Mouse (Mus musculus) limb, embryonic 10.5 days (tissue): ENCODE measurements around the gene Rac2. TPM values are rescaled to one million over a fixed set of nuclear protein-coding genes. Genes with fewer than 3 reads are reported as not detected.

ENCODE experiments used
- DNase-seq: peaks from one replicate; pipeline ENCODE4 v3.0.0-alpha.2; 2017; ENCODE audit warnings: low spot score
- H3K27ac ChIP-seq: fragments of 300-500 bp; sonication (generic); 2 replicates; pipeline ENCODE4 v1.5.1; 2016; ENCODE audit warnings: mild to moderate bottlenecking
- H3K27me3 ChIP-seq: fragments of 300-500 bp; sonication (generic); 2 replicates; pipeline ENCODE4 v1.6.1; 2016; ENCODE audit warnings: low read depth, mild to moderate bottlenecking; ENCODE audit not compliant: poor library complexity, severe bottlenecking
- H3K36me3 ChIP-seq: fragments of 300-500 bp; sonication (generic); 2 replicates; pipeline ENCODE4 v1.6.1; 2016; ENCODE audit warnings: mild to moderate bottlenecking, moderate library complexity
- H3K4me1 ChIP-seq: fragments of 300-500 bp; sonication (generic); 2 replicates; pipeline ENCODE4 v1.6.1; 2016
- H3K4me3 ChIP-seq: fragments of 300-500 bp; sonication (generic); 2 replicates; pipeline ENCODE4 v1.5.1; 2016; ENCODE audit warnings: mild to moderate bottlenecking, moderate library complexity
- H3K9me3 ChIP-seq: fragments of 300-500 bp; sonication (generic); replicated peaks from 2 replicates; pipeline ENCODE4 v1.6.1; 2016; ENCODE audit warnings: mild to moderate bottlenecking
- WGBS: fragments of 180-500 bp; shearing (Covaris S2); methylation state at CpG from one replicate; pipeline ENCODE4 v1.1.7; 2016; 5-methylcytosine and 5-hydroxymethylcytosine counted together
- polyA plus RNA-seq: library from polyadenylated mRNA; unstranded; fragments of >200 nt; fragmentation: Nextera tagmentation; extraction: Ambion mirVana; gene quantifications from 2 replicates; pipeline ENCODE4 v1.2.1, GENCODE M21; 2016

The Rac2 gene
- polyA plus RNA-seq, 1 experiment from 2014 or later = 4.4 TPM

DNA sequence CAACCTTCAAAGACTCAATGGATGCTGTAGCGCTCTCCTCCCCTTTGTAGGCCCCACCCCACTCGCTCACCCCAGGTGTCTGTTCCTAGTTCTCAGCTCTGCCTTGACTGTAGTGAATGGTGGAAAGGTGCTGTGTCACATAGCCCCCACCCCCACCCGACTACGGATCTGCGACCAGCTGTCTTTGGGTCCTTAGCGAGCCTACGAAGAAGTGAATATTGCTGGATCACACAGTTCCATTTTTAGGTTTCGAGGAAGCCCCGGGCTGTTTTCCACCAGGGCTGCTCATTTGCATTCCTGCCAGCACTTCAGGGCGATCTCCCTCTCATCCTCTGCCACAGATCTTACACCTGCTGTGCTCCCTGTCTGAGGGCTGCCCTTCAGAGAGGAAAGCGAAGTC is 10.8 kb upstream of the Rac2 start:
- WGBS = 16% methylated on average over 11 of the region's 11 CpGs
- no peak for DNase-seq
- Histone ChIP-seq H3K36me3 (no peaks in the 10 kb centered on the region), H3K4me3 (no peak overlapping the region), H3K4me1 (peaks cover 25% of the 10 kb centered on the region), H3K9me3 (no peaks in the 10 kb centered on the region), H3K27me3 (peaks cover 25% of the 10 kb centered on the region; the same call in 1 of the 2 replicates), H3K27ac (no peak overlapping the region)

DNA sequence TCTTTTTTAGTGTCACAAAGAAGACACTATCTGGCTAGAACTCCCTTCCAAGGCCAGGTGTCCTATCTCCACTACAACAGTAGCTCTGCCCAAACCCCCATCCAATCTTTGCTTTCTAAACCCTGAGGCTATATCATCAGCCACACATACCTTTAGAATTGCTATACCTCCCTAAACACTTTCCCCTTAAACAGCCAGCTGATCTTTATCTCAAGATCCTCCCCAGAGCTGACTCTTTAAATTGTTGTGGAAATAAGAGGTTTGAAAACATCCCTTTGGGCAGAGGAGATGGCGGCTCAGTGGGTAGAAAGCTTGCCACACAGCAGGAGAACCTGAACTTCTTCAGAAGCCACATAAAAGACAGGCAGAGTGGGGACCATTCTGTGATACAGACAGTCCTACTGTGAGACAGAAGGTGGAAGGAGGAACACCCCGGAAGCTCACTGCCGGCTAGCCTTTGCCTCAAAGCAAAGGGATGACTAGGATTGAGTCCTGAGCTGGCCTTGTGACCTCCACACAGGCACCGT is 3.8 kb upstream of the Rac2 start:
- Histone ChIP-seq H3K9me3 (no peaks in the 10 kb centered on the region), H3K36me3 (no peaks in the 10 kb centered on the region), H3K27me3 (peaks cover 13% of the 10 kb centered on the region; the same call in 1 of the 2 replicates), H3K4me1 (peaks cover 19% of the 10 kb centered on the region), H3K27ac (no peak overlapping the region), H3K4me3 (no peak overlapping the region)
- DNase-seq = no peak
- WGBS = 56% methylated on average over 4 of the region's 4 CpGs

DNA sequence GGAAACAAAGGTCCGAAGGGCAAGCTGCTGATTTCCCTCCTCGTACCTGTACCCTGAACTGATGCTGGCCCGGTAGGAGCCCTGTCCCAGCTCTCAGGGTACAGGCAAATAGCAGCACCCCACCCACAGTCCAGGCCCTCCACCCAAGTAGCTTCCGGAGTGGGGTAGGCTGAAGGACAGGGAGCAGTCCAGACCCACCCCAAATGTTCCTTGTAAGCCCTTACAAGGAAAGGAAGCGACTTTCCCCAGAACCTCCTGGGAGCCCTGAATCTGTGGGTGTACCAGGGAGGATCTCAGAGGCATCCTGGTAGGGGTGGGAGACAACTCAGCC is 348 bp downstream of the Rac2 start:
- no peaks in the 10 kb centered on the region for H3K4me1 ChIP-seq
- DNase-seq = no peak
- no peaks in the 10 kb centered on the region for H3K36me3 ChIP-seq
- H3K27ac ChIP-seq = peak overlapping the region; percentile 6; the same call in 1 of the 2 replicates
- 85% methylated on average over 5 of the region's 5 CpGs for WGBS
- no peak overlapping the region for H3K4me3 ChIP-seq
- no peaks in the 10 kb centered on the region for H3K9me3 ChIP-seq
- H3K27me3 ChIP-seq = no peaks in the 10 kb centered on the region

DNA sequence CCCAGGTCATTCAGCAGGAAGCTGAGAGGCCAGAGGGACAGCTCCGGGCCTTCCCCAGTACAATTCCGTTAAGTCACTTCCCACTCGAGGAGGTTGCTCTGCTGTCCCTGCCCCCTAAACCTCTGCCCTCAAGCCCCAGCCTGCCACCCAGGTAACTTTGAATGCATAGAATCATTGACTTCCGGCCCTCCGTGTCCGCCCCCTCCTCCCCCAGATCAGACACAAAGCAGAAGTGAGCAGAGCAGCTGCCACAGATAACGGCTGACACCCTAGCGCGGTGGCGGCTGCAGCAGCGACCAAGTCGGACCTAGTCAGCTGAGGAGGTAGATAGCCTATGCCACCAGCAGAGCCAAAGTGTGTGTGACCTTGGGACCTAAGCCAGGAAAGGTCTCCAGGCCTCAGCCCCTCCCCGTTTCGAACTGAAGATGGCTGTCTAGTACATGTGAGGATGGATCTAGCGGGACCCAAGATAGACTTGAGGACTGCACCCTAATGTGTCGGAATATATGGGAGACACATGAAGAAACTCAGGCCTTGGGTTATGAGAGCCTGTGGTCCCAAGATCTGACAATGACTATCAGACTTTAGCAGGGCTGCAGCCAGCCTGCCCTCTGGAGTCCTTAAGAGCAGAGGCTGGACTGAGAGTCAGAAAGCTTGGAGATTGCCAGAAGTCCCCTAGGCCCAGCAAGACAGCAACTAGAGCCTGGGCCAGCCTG is 871 bp downstream of the Rac2 start:
- H3K27me3 ChIP-seq = no peaks in the 10 kb centered on the region
- no peak for DNase-seq
- no peaks in the 10 kb centered on the region for H3K36me3 ChIP-seq
- no peaks in the 10 kb centered on the region for H3K9me3 ChIP-seq
- H3K27ac ChIP-seq = 0 out of 2 replicates have a peak overlapping the region, but pooled peaks have one; percentile 6
- no peak overlapping the region for H3K4me3 ChIP-seq
- H3K4me1 ChIP-seq = no peaks in the 10 kb centered on the region
- 64% methylated on average over 16 of the region's 16 CpGs for WGBS

DNA sequence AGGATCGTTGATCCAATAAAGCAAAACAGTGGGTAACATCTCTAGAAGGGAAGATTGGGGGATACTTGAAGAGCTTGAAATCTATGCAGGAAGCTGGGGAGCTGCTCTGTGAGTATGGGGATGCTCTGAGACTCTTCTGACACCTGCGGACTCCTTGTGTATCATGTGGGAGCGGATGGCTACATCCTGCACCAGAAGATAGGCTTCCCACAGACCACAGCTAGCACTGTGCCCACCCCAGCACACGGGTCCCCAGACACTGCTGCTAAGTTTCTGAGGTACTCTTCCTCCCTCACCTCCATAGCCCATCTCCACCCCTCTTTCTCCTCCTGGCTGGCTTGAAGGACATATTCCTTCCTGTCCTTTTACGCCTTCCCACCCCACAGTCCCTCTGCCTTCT is 2.4 kb downstream of the Rac2 start:
- Histone ChIP-seq H3K27me3 (no peaks in the 10 kb centered on the region), H3K9me3 (no peaks in the 10 kb centered on the region), H3K4me3 (no peak overlapping the region), H3K27ac (no peak overlapping the region), H3K36me3 (no peaks in the 10 kb centered on the region), H3K4me1 (no peaks in the 10 kb centered on the region)
- WGBS = 93% methylated on average over 5 of the region's 5 CpGs
- no peak for DNase-seq

DNA sequence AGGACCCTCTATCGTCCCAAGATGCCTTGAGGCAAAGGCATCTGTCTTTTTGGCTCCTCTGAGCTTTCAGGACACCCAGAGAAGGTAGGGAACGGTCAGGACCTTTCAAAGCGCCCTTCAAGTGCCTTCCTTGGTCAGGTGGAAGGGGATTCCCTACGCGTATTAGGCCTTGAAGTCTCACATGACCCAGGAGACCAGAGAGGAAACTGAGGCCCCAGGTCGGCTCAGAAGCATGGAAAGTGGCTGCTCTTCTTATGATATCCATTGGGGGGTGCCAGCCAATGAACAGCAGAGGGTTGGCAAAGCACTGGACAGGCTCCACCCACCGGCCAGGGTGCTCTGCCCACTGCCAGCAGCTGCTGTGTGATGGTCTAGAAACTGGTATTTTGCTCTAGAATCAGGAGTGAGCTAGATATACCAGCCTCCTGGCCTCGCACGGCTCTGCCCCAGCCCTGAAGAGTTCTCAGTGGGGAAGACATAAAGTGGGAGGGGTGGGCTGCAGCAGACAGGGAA is 4.9 kb downstream of the Rac2 start:
- 72% methylated on average over 9 of the region's 9 CpGs for WGBS
- DNase-seq = no peak
- Histone ChIP-seq H3K36me3 (no peaks in the 10 kb centered on the region), H3K27ac (no peak overlapping the region), H3K4me1 (no peaks in the 10 kb centered on the region), H3K4me3 (no peak overlapping the region), H3K9me3 (no peaks in the 10 kb centered on the region), H3K27me3 (no peaks in the 10 kb centered on the region)

DNA sequence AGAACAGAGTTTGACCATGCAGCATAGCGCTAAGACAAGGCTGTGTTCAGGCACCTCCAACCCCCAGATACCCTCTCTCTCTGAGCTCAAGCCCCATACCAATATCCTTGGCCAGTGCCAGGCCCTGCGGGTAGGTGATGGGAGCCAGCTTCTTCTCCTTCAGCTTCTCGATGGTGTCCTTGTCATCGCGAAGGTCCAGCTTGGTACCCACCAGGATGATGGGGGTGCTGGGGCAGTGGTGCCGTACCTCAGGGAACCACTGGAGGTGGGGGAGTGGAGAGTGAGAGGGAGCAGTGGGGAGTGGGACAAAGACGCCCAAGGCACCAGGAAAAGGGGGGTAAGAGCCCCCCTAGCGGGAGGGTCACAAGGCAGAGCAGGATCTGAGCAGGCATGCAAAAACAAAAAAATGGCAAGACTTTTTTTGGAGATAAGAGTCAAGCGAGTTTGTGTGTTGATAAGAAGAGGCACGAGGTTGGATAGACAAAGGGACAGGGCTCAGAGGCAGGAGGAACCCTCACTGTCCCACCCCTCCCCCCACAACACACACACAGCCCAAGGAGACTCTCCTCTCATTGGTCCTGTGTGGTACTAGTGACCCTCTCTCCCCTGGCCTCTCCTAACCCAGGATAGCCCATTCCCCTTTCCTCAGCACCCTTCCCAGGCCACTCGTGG is 7.7 kb downstream of the Rac2 start:
- Histone ChIP-seq H3K36me3 (no peaks in the 10 kb centered on the region), H3K27ac (0 out of 2 replicates have a peak overlapping the region, but pooled peaks have one; percentile 32), H3K9me3 (no peaks in the 10 kb centered on the region), H3K4me1 (no peaks in the 10 kb centered on the region), H3K27me3 (no peaks in the 10 kb centered on the region), H3K4me3 (no peak overlapping the region)
- no peak for DNase-seq
- WGBS = 77% methylated on average over 11 of the region's 11 CpGs

DNA sequence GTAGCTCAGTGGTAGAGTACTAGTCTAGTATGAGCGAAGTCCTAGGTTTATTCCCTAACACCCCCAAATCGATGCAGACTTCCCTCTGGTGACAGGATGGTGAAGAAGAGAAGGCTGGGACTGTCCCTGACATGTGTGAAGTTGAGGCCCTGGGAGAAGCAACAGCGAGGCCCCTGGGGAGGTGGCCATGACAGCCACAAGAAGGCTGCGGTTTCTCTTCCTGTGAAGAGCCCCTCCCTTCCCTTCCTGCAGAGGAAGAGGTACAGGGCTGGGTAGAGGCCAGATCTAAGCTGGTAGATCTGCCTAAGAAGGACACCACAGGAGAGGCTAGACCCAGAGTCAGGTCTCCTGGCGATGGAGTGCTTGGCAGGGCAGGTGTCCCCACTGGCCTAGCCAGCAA is 8.6 kb downstream of the Rac2 start:
- H3K4me3 ChIP-seq = no peak overlapping the region

DNA sequence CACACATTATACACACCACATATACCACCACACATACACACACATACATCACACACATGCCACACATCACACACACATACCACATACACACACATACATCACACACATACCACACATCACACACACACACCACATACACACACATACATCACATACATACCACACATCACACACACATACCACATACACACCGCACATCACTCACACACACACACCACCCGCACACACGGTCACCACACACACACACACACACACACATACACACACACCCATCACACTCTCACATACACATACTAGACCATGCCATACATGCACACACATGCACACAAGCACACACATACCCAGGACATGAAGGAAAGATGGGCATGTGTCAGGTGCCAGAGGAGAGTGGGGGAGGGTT is 9.2 kb downstream of the Rac2 start:
- no peak for DNase-seq
- H3K4me3 ChIP-seq = no peak overlapping the region
- H3K36me3 ChIP-seq = no peaks in the 10 kb centered on the region
- no peaks in the 10 kb centered on the region for H3K9me3 ChIP-seq
- H3K4me1 ChIP-seq = 0 out of 2 replicates have a peak, but pooled peaks cover 4% of the 10 kb centered on the region
- no peak overlapping the region for H3K27ac ChIP-seq
- H3K27me3 ChIP-seq = no peaks in the 10 kb centered on the region
- WGBS = 92% methylated on average over 3 of the region's 3 CpGs

More for the DNA sequence above, 8.6 kb downstream of the Rac2 start:
- Histone ChIP-seq H3K9me3 (no peaks in the 10 kb centered on the region), H3K27ac (no peak overlapping the region), H3K4me1 (no peaks in the 10 kb centered on the region), H3K27me3 (no peaks in the 10 kb centered on the region), H3K36me3 (no peaks in the 10 kb centered on the region)
- DNase-seq = no peak
- 80% methylated on average over 5 of the region's 5 CpGs for WGBS

DNA sequence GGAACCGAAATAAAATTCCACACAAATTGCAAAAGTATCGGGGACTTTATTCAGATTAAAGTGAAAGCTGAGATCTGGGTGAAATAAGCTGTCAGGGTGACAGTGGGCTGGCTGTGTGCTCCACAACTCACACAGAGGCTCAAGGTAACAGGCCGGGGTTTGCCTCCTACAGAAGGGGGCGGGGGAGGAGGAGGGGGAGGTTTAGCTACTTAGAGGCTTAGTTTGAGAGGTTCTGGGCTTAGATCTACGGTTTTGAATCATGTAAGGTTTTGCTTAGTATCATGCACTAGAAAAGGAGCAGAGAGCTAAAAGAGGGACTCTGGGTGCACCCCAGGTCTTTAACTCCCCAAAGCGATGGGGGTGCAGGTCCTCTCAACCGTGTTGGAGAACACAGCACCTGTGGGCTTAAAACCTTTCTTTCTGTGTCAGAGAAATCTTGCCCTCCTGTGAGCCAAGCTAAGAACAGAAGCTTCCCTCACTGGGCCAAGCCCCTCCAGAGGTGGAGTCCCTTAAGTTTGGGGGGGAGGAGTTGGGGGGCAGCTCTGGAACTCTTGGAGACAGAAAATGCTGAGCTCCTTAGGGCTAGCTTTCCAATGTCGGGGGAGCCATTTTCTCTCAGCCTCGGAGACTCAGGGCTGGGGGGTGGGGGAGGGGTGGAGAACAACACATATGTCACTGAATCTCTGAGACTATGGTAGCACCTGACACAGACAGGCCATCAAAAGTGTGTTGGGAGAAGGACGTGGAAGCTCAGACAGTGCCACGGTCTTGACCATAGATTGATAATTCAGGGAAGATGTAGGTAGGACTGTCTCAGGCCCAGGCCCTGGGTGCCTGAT is 13.2 kb downstream of the Rac2 start:
- no peak overlapping the region for H3K27ac ChIP-seq
- WGBS = 64% methylated on average over 11 of the region's 11 CpGs
- no peaks in the 10 kb centered on the region for H3K36me3 ChIP-seq
- no peaks in the 10 kb centered on the region for H3K27me3 ChIP-seq
- 0 out of 2 replicates have a peak, but pooled peaks cover 10% of the 10 kb centered on the region for H3K4me1 ChIP-seq
- H3K4me3 ChIP-seq = no peak overlapping the region
- DNase-seq = no peak
- H3K9me3 ChIP-seq = no peaks in the 10 kb centered on the region

DNA sequence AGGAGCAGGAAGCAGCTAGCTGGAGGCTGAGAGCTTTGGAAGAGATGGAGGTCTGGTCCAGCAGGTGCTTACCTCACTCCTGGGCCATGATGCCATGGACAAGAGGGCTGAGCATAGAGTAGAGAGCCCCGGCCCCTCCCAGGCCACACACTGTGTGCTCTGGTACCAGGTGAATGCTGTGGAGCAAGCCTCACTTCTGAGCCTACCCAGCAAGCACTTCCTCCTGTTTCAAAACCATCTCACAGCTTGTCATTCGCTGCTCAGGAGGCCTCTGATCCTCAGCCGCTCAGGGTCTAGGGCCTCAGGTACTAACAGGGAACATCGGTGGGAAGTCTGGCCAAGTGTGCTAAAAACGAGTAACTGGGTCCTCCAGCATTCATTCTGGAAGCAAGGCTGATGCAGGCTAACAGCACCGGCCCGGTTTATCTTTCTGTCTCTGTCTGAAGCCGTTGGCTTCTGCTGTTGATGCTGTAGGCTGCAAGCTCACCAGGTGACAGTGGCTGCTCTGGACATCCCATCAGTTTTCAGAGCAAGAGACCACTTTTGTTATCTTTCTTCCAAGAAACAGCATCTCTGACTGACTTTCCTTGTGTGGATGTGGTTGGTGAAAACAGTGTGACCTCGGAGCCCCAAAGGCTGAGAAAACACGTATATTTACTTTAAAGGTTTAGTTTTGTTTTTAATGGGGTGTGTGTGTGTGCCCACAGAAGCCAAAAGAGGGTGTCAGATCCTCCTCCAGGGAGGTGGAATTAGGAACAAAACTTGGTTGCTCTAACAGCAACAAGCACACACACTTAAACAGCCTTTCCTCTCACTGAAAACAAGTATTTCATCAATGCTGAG is 14.7 kb downstream of the Rac2 start:
- Histone ChIP-seq H3K36me3 (no peaks in the 10 kb centered on the region), H3K27ac (no peak overlapping the region), H3K4me1 (0 out of 2 replicates have a peak, but pooled peaks cover 10% of the 10 kb centered on the region), H3K9me3 (no peaks in the 10 kb centered on the region), H3K4me3 (no peak overlapping the region), H3K27me3 (no peaks in the 10 kb centered on the region)
- WGBS = 70% methylated on average over 10 of the region's 10 CpGs
- no peak for DNase-seq
